Mouse (Mus musculus) liver, embryonic 14.5 days (tissue): Measurements from ENCODE around the gene Tbcb. TPM values are rescaled to one million over a fixed set of nuclear protein-coding genes. Genes with fewer than 3 reads are reported as not detected.

Experiments
- ATAC-seq: fragments of 200-750 bp; cut with Nextera tagmentation; 2 replicates; pipeline ENCODE4 v1.8.0; 2017; ENCODE audit warnings: moderate number of reproducible peaks, mild to moderate bottlenecking, moderate library complexity; ENCODE audit not compliant: insufficient read depth
- DNase-seq, 3 experiments: peaks; one replicate each; pipeline ENCODE4 v3.0.0-alpha.2; 2012 to 2013; ENCODE audit warnings: low read depth in 3 of 3, low spot score in 3 of 3
- H3K27ac ChIP-seq: fragments of 300-500 bp; sonication (generic); 2 replicates; pipeline ENCODE4 v1.5.1; 2014; ENCODE audit warnings: moderate library complexity, mild to moderate bottlenecking, control low read depth, inconsistent platforms
- H3K27me3 ChIP-seq: fragments of 300-500 bp; sonication (generic); 2 replicates; pipeline ENCODE4 v1.6.1; 2014; ENCODE audit warnings: mild to moderate bottlenecking, low read length, moderate library complexity; ENCODE audit not compliant: control insufficient read depth, insufficient read depth
- H3K36me3 ChIP-seq: fragments of 300-500 bp; sonication (generic); replicated peaks from 2 replicates; pipeline ENCODE4 v1.6.1; 2014; ENCODE audit warnings: low read depth; ENCODE audit not compliant: control insufficient read depth, insufficient read depth
- H3K4me1 ChIP-seq, 2 experiments: fragments of 200-500 bp in 1 of 2; fragments of 300-500 bp in 1 of 2; sonication (generic) in 1 of 2; replicated peaks; 2 replicates each; pipeline ENCODE4 v1.6.1; 2012 to 2014; ENCODE audit warnings: antibody characterized with exemption in 1 of 2, inconsistent platforms in 1 of 2, low read length in 1 of 2; ENCODE audit not compliant: control insufficient read depth in 2 of 2, insufficient read depth in 2 of 2
- H3K4me2 ChIP-seq: fragments of 300-500 bp; sonication (generic); 2 replicates; pipeline ENCODE4 v1.6.1; 2014; ENCODE audit warnings: low read depth, mild to moderate bottlenecking, control low read depth, moderate library complexity
- H3K4me3 ChIP-seq, 2 experiments: fragments of 200-500 bp in 1 of 2; fragments of 300-500 bp in 1 of 2; sonication (generic) in 1 of 2; 2 replicates each; pipeline ENCODE4 v1.5.1; 2012 to 2014; ENCODE audit warnings: low read depth in 2 of 2, low read length in 2 of 2, mild to moderate bottlenecking in 2 of 2, control low read depth in 1 of 2, inconsistent platforms in 1 of 2, moderate library complexity in 1 of 2; ENCODE audit not compliant: insufficient read depth in 1 of 2
- H3K9ac ChIP-seq: fragments of 300-500 bp; sonication (generic); replicated peaks from 2 replicates; pipeline ENCODE4 v1.6.1; 2014; ENCODE audit warnings: mild to moderate bottlenecking, control low read depth, moderate library complexity
- H3K9me3 ChIP-seq: fragments of 300-500 bp; sonication (generic); 2 replicates; pipeline ENCODE4 v1.6.1; 2016; ENCODE audit warnings: low read length, mixed read lengths; ENCODE audit not compliant: control insufficient read depth
- CTCF ChIP-seq: IDR thresholded peaks from 2 replicates; pipeline ENCODE4 v1.5.1; 2016; ENCODE audit warnings: antibody characterized with exemption, low read depth, control low read depth
- EP300 ChIP-seq: IDR thresholded peaks from 2 replicates; pipeline ENCODE4 v1.6.1; 2016; ENCODE audit warnings: antibody characterized with exemption, low read depth
- WGBS: fragments of 180-500 bp; shearing (Covaris S2); extraction: QIAGEN DNeasy Blood & Tissue Kit; methylation state at CpG from one replicate; pipeline ENCODE4 v1.1.7; 2014; ENCODE audit not compliant: insufficient replicate concordance; 5-methylcytosine and 5-hydroxymethylcytosine counted together
- polyA plus RNA-seq, 2 experiments: library from polyadenylated mRNA; depleted of rRNA in 1 of 2; stranded (reverse) in 1 of 2; unstranded in 1 of 2; fragments of >200 nt; fragmentation: Nextera tagmentation in 1 of 2; extraction: Ambion mirVana in 1 of 2; gene quantifications; 2 replicates each; pipeline versions ENCODE4 v1.2.1 to v1.2.3; 2012 to 2014

Tbcb gene
- polyA plus RNA-seq, 2 experiments = 24.4 to 44.8 TPM

GRCm38 (mm10) chr7:30200200-30200599 lies 31.9 kb downstream of the Tbcb start:
- WGBS = 71% methylated on average over 5 of the region's 5 CpGs
- H3K4me3 ChIP-seq = no peak overlapping the region
- DNase-seq = no peak
- no peaks in the 10 kb centered on the region for H3K9me3 ChIP-seq
- no peak overlapping the region for H3K9ac ChIP-seq
- no peak overlapping the region for H3K27ac ChIP-seq
- H3K4me2 ChIP-seq = no peak overlapping the region
- no peaks in the 10 kb centered on the region for H3K27me3 ChIP-seq
- H3K36me3 ChIP-seq = no peaks in the 10 kb centered on the region
- TF ChIP-seq CTCF = no peak
- no peak for TF ChIP-seq EP300
- ATAC-seq = no peak
- H3K4me1 ChIP-seq = peaks cover 2 to 16% of the 10 kb centered on the region in 2 experiments

GRCm38 (mm10) chr7:30199498-30200139 lies 32.5 kb downstream of the Tbcb start:
- H3K27me3 ChIP-seq = no peaks in the 10 kb centered on the region
- H3K4me1 ChIP-seq = peaks cover 3 to 15% of the 10 kb centered on the region in 2 experiments
- 70% methylated on average over 18 of the region's 18 CpGs for WGBS
- H3K4me2 ChIP-seq = no peak overlapping the region
- no peak overlapping the region for H3K9ac ChIP-seq
- no peak overlapping the region for H3K4me3 ChIP-seq
- no peak for TF ChIP-seq EP300
- no peak for TF ChIP-seq CTCF
- DNase-seq = no peak
- no peak for ATAC-seq
- no peaks in the 10 kb centered on the region for H3K36me3 ChIP-seq
- no peak overlapping the region for H3K27ac ChIP-seq
- no peaks in the 10 kb centered on the region for H3K9me3 ChIP-seq

DNA sequence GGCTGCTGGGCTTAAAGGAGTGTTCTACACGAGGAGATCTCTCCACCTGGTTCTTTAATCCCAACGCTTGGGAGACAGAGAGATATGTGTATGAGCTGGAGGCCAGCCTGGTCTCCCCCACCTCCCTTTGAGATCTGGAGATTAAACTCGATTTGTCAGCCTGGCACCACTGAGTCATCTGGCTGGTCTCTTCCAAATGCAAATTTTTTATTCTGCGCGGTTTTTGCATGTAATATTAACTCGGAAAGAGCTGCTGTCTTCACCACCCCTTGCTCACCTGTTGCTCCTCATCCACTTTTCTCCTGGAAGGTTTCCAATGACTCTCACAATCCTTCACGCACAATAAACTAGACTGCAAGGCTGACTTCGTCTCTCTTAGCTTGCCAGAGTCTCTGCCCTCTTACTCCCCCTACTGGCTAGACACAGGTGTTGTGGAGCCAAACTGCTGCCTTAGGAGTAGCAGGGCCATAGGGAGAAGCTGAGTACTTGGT lies 33.5 kb downstream of the Tbcb start, which contains the start of gene Capns1:
Capns1 (minus strand) TSS at position 331 of the 491 bp plus-strand sequence.
- no peak for ATAC-seq
- TF ChIP-seq CTCF (peak; percentile 96), EP300 (no peak)
- 3% methylated on average over 8 of the region's 8 CpGs for WGBS

DNA sequence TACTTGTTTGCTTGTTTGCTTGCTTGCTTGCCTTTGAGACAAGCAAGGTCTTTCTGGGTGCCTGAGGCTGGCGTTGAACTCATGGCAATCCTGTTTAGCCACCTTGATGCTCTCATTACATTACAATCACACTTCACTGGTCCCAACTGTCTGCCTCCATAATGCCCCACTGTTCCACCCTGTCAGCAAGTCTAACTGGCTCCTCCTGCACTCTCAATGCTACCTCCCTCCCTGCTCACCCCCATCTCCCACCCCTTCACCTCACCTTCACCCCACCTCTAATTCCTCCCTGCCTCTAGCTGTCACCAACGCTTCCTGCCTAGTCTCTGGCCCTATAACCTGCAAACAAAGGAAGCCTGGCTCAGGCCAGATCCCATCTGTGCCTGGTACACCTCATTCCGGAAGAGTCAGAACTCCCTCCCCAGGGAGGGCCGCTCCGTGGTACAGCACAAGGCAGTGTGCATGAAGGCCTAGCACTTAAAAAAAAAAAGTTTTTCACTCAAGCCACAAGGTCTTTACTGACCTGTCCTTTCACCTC lies 34.4 kb downstream of the Tbcb start:
- peaks cover 9 to 15% of the 10 kb centered on the region in 2 experiments for H3K4me1 ChIP-seq
- H3K27me3 ChIP-seq = no peaks in the 10 kb centered on the region
- no peak overlapping the region for H3K27ac ChIP-seq
- H3K4me2 ChIP-seq = no peak overlapping the region
- no peaks in the 10 kb centered on the region for H3K9me3 ChIP-seq
- H3K9ac ChIP-seq = no peak overlapping the region
- H3K4me3 ChIP-seq = no peak overlapping the region
- no peak for DNase-seq
- no peak for ATAC-seq
- no peaks in the 10 kb centered on the region for H3K36me3 ChIP-seq
- TF ChIP-seq CTCF (no peak), EP300 (no peak)
- WGBS = 59% methylated on average over 5 of the region's 5 CpGs

More for the DNA sequence above, 33.5 kb downstream of the Tbcb start, which contains the start of gene Capns1:
- no peaks in the 10 kb centered on the region for H3K9me3 ChIP-seq
- no peaks in the 10 kb centered on the region for H3K36me3 ChIP-seq
- H3K4me2 ChIP-seq = peak within 1 kb of the TSS; percentile 28; the same call in 1 of the 2 replicates
- H3K27ac ChIP-seq = no peak within 1 kb of the TSS
- DNase-seq = peak; percentile 67 to 70 (median 67)
- H3K4me3 ChIP-seq = no peak within 1 kb of the TSS
- H3K9ac ChIP-seq = no peak within 1 kb of the TSS
- H3K4me1 ChIP-seq = peaks cover 4 to 13% of the 10 kb centered on the region in 2 experiments
- H3K27me3 ChIP-seq = no peaks in the 10 kb centered on the region

- Histone ChIP-seq H3K9ac (no peak overlapping the region), H3K4me3 (no peak overlapping the region), H3K9me3 (no peaks in the 10 kb centered on the region), H3K27ac (no peak overlapping the region), H3K4me2 (no peak overlapping the region), H3K4me1 (peaks cover 9 to 15% of the 10 kb centered on the region in 2 experiments), H3K27me3 (no peaks in the 10 kb centered on the region), H3K36me3 (peaks cover 10% of the 10 kb centered on the region)
- DNase-seq (no peak), ATAC-seq (no peak)
- 57% methylated on average over 6 of the region's 6 CpGs for WGBS
- TF ChIP-seq CTCF = no peak
- no peak for TF ChIP-seq EP300
These were observed 35.9 kb downstream of the Tbcb start for GRCm38 (mm10) chr7:30196171-30196570.
